Mouse (Mus musculus) lung, adult 2 months (tissue): ENCODE results near the gene Serinc1.

Source experiments
- CTCF ChIP-seq: fragments of 200-500 bp; IDR thresholded peaks from 2 replicates; pipeline ENCODE4 v1.5.1; 2011; ENCODE audit warnings: mild to moderate bottlenecking, low read length, control low read depth; ENCODE audit not compliant: insufficient read depth
- POLR2A ChIP-seq: fragments of 200-500 bp; IDR thresholded peaks from 2 replicates; pipeline ENCODE4 v1.6.1; 2011; ENCODE audit warnings: low read depth, mild to moderate bottlenecking, control low read depth, low read length, borderline replicate concordance; ENCODE audit errors: extremely low read depth

DNA sequence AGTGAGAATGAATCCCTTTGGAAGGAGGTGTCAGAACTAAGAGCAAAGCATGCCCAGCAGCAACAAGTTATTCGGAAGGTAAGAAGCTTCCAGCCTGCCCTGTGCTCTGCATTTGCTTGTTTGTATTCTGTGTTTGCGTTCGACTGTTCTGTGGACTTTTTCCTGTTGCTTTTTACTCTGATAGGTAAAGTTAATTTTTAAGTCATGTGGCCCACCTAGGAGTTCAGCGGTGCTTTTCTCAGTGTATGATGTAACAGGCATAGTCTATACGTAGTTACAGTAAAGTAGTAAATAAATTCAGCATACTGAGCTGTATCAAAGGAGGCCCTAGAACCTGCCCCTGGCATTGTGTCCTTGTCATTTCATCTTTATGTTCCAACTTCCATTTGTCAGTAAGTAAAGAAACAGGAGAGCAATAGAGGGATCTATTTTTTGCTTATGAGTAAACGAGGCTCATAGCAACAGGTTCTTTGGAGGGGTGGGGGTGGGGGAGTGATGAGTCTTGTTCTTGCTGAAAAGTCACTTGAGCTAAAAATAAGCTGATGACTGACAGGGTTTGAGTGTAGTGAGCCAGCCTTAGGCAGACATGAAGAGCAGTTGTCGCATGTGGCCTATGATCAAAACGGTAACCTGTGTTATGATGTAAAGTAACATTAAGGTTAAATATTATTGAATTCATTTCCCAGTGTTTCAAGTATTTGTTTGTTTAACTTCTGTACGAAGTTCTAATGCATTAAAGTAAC is 32.7 kb downstream of the Serinc1 start:
- TF ChIP-seq POLR2A (no peak), CTCF (no peak)
